Mouse (Mus musculus) inflammation-experienced regulatory T-cells (primary cell): ENCODE measurements around the gene Cela3a. TPM values are rescaled to one million over a fixed set of nuclear protein-coding genes. Genes with fewer than 3 reads are reported as not detected.

ENCODE experiments used
- polyA plus RNA-seq, 2 experiments: library from polyadenylated mRNA; unstranded; fragments of 100-300 nt; shearing (Covaris generic); gene quantifications; one replicate each; pipeline ENCODE4 v1.2.1; 2017

Cela3a gene
- polyA plus RNA-seq: under 1 TPM in 1 of 2 experiments, not detected in 1; 0.80 TPM

GRCm38 (mm10) chr4:137409691-137410090 is at the start of gene Cela3a:
Gene Cela3a, minus strand, starts transcription at chr4:137409791.

GRCm38 (mm10) chr4:137453234-137453767 is 43.7 kb upstream of the Cela3a start, which contains the start of gene 1700013G24Rik:
Gene 1700013G24Rik, plus strand, starts transcription at chr4:137453284.

GRCm38 (mm10) chr4:137430502-137430901 is 20.9 kb upstream of the Cela3a start, which contains the start of gene Cela3b:
Gene Cela3b, minus strand, starts transcription at chr4:137430540.

GRCm38 (mm10) chr4:137357517-137358254 is 51.9 kb downstream of the Cela3a start, which contains the start of gene Cdc42:
Gene Cdc42, minus strand, starts transcription at chr4:137357720.

Other genes with a start within 250 kb of the Cela3a start
- gene Wnt4, start 132.3 kb downstream of the Cela3a start, polyA plus RNA-seq: 1 to 10 TPM in 1 of 2 experiments, under 1 TPM in 1; 0.39 to 1.6 TPM
- gene Cdc42, start 52.1 kb downstream of the Cela3a start, polyA plus RNA-seq: 100 to 1,000 TPM; 743 to 937 TPM
- gene Cela3b, start 20.7 kb upstream of the Cela3a start, polyA plus RNA-seq: under 1 TPM in 1 of 2 experiments, not detected in 1; 0.29 TPM
- gene 1700013G24Rik, start 43.5 kb upstream of the Cela3a start, polyA plus RNA-seq: not detected
- gene Hspg2, start 59.0 kb upstream of the Cela3a start, polyA plus RNA-seq: under 1 TPM; 0.04 to 0.20 TPM
- gene Ldlrad2, start 164.8 kb upstream of the Cela3a start, polyA plus RNA-seq: 1 to 10 TPM in 1 of 2 experiments, not detected in 1; 1.7 TPM
- gene Usp48, start 184.0 kb upstream of the Cela3a start, polyA plus RNA-seq: 10 to 100 TPM; 82.2 to 83.4 TPM